Mouse (Mus musculus): ENCODE data around the gene Insl3. TPM values are rescaled to one million over a fixed set of nuclear protein-coding genes. Genes with fewer than 3 reads are reported as not detected.

The Insl3 gene
- polyA plus RNA-seq, 1 experiment from 2014 or later = 1.5 TPM

- Histone ChIP-seq H3K27me3 (replicated peaks; ENCODE audit: control insufficient read depth, insufficient read depth, low read length) (no peaks in the 10 kb centered on the region), H3K27ac (ENCODE audit: low read depth, low read length) (no peak overlapping the region), H3K4me2 (ENCODE audit: low read length) (no peak overlapping the region), H3K36me3 (ENCODE audit: control insufficient read depth, insufficient read depth, low read length) (peaks cover 20% of the 10 kb centered on the region), H3K4me3 (ENCODE audit: low read length) (no peak overlapping the region), H3K4me1 (ENCODE audit: control insufficient read depth, insufficient read depth, low read depth, low read length) (peaks cover 4% of the 10 kb centered on the region), H3K9me3 (ENCODE audit: control insufficient read depth, low read length) (no peaks in the 10 kb centered on the region), H3K9ac (ENCODE audit: low read depth, low read length) (no peak overlapping the region)
- no peak for ATAC-seq
- 79% methylated on average over 2 of the region's 2 CpGs for WGBS
Measured at GRCm38 (mm10) chr8:71711574-71711973, 22.6 kb downstream of the Insl3 start.

- no peak overlapping the region for H3K4me2 ChIP-seq (ENCODE audit: low read length)
- peaks cover 26% of the 10 kb centered on the region for H3K4me1 ChIP-seq (ENCODE audit: control insufficient read depth, insufficient read depth, low read depth, low read length)
- H3K9me3 ChIP-seq (ENCODE audit: control insufficient read depth, low read length) = no peaks in the 10 kb centered on the region
- no peak overlapping the region for H3K9ac ChIP-seq (ENCODE audit: low read depth, low read length)
- no peak for ATAC-seq
- WGBS = 59% methylated on average over 8 of the region's 8 CpGs
- no peaks in the 10 kb centered on the region for H3K27me3 ChIP-seq (replicated peaks; ENCODE audit: control insufficient read depth, insufficient read depth, low read length)
- H3K4me3 ChIP-seq (ENCODE audit: low read length) = no peak overlapping the region
- peaks cover 16% of the 10 kb centered on the region for H3K36me3 ChIP-seq (ENCODE audit: control insufficient read depth, insufficient read depth, low read length)
- H3K27ac ChIP-seq (ENCODE audit: low read depth, low read length) = no peak overlapping the region
Measured at GRCm38 (mm10) chr8:71715531-71715930, 26.5 kb downstream of the Insl3 start.

- Histone ChIP-seq H3K9ac (ENCODE audit: low read depth, low read length) (no peak overlapping the region), H3K27me3 (replicated peaks; ENCODE audit: control insufficient read depth, insufficient read depth, low read length) (no peaks in the 10 kb centered on the region), H3K4me3 (ENCODE audit: low read length) (no peak overlapping the region), H3K27ac (ENCODE audit: low read depth, low read length) (no peak overlapping the region), H3K4me1 (ENCODE audit: control insufficient read depth, insufficient read depth, low read depth, low read length) (peaks cover 36% of the 10 kb centered on the region), H3K4me2 (ENCODE audit: low read length) (no peak overlapping the region), H3K9me3 (ENCODE audit: control insufficient read depth, low read length) (no peaks in the 10 kb centered on the region), H3K36me3 (ENCODE audit: control insufficient read depth, insufficient read depth, low read length) (peaks cover 16% of the 10 kb centered on the region)
- ATAC-seq = no peak
- 88% methylated on average over 13 of the region's 13 CpGs for WGBS
Measured at GRCm38 (mm10) chr8:71716561-71717053, 27.6 kb downstream of the Insl3 start.

- peaks cover 38% of the 10 kb centered on the region for H3K4me1 ChIP-seq (ENCODE audit: control insufficient read depth, insufficient read depth, low read depth, low read length)
- H3K36me3 ChIP-seq (ENCODE audit: control insufficient read depth, insufficient read depth, low read length) = peaks cover 16% of the 10 kb centered on the region
- no peak for ATAC-seq
Measured at GRCm38 (mm10) chr8:71717096-71717495, 28.1 kb downstream of the Insl3 start.

GRCm38 (mm10) chr8:71718252-71718651 is 29.2 kb downstream of the Insl3 start:
- Histone ChIP-seq H3K9me3 (ENCODE audit: control insufficient read depth, low read length) (no peaks in the 10 kb centered on the region), H3K27me3 (replicated peaks; ENCODE audit: control insufficient read depth, insufficient read depth, low read length) (no peaks in the 10 kb centered on the region), H3K4me2 (ENCODE audit: low read length) (no peak overlapping the region), H3K36me3 (ENCODE audit: control insufficient read depth, insufficient read depth, low read length) (peaks cover 16% of the 10 kb centered on the region), H3K9ac (ENCODE audit: low read depth, low read length) (no peak overlapping the region), H3K4me3 (ENCODE audit: low read length) (no peak overlapping the region), H3K27ac (ENCODE audit: low read depth, low read length) (no peak overlapping the region), H3K4me1 (ENCODE audit: control insufficient read depth, insufficient read depth, low read depth, low read length) (peaks cover 42% of the 10 kb centered on the region)
- WGBS = 33% methylated on average over 3 of the region's 3 CpGs
- ATAC-seq = peak; percentile 2; the same call in 1 of the 2 replicates

More at GRCm38 (mm10) chr8:71717096-71717495, 28.1 kb downstream of the Insl3 start:
- Histone ChIP-seq H3K4me3 (ENCODE audit: low read length) (no peak overlapping the region), H3K4me2 (ENCODE audit: low read length) (no peak overlapping the region), H3K27ac (ENCODE audit: low read depth, low read length) (no peak overlapping the region), H3K9me3 (ENCODE audit: control insufficient read depth, low read length) (no peaks in the 10 kb centered on the region), H3K27me3 (replicated peaks; ENCODE audit: control insufficient read depth, insufficient read depth, low read length) (no peaks in the 10 kb centered on the region), H3K9ac (ENCODE audit: low read depth, low read length) (no peak overlapping the region)
- 84% methylated on average over 12 of the region's 12 CpGs for WGBS

GRCm38 (mm10) chr8:71719218-71719617 is 30.2 kb downstream of the Insl3 start:
- H3K4me1 ChIP-seq (ENCODE audit: control insufficient read depth, insufficient read depth, low read depth, low read length) = peaks cover 46% of the 10 kb centered on the region
- no peaks in the 10 kb centered on the region for H3K9me3 ChIP-seq (ENCODE audit: control insufficient read depth, low read length)
- peak; percentile 61 for ATAC-seq
- H3K36me3 ChIP-seq (ENCODE audit: control insufficient read depth, insufficient read depth, low read length) = peaks cover 12% of the 10 kb centered on the region
- H3K27me3 ChIP-seq (replicated peaks; ENCODE audit: control insufficient read depth, insufficient read depth, low read length) = no peaks in the 10 kb centered on the region
- H3K27ac ChIP-seq (ENCODE audit: low read depth, low read length) = peak overlapping the region; percentile 65
- WGBS = 28% methylated on average over 4 of the region's 4 CpGs
- no peak overlapping the region for H3K4me3 ChIP-seq (ENCODE audit: low read length)
- H3K9ac ChIP-seq (ENCODE audit: low read depth, low read length) = peak overlapping the region; percentile 28; the same call in 1 of the 2 replicates
- H3K4me2 ChIP-seq (ENCODE audit: low read length) = no peak overlapping the region

- whole genome bisulfite sequencing = 20% methylated on average over 7 of the region's 7 CpGs
- Histone ChIP-seq H3K4me2 (ENCODE audit: low read length) (peak overlapping the region; percentile 43), H3K4me3 (ENCODE audit: low read length) (no peak overlapping the region), H3K36me3 (ENCODE audit: control insufficient read depth, insufficient read depth, low read length) (peaks cover 4% of the 10 kb centered on the region), H3K27me3 (replicated peaks; ENCODE audit: control insufficient read depth, insufficient read depth, low read length) (no peaks in the 10 kb centered on the region), H3K9me3 (ENCODE audit: control insufficient read depth, low read length) (no peaks in the 10 kb centered on the region), H3K9ac (ENCODE audit: low read depth, low read length) (peak overlapping the region; percentile 33; the same call in 1 of the 2 replicates), H3K27ac (ENCODE audit: low read depth, low read length) (peak overlapping the region; percentile 72), H3K4me1 (ENCODE audit: control insufficient read depth, insufficient read depth, low read depth, low read length) (peaks cover 50% of the 10 kb centered on the region)
- ATAC-seq = peak; percentile 72
Measured at GRCm38 (mm10) chr8:71719928-71720457, 31.0 kb downstream of the Insl3 start.

- H3K4me1 ChIP-seq (ENCODE audit: control insufficient read depth, insufficient read depth, low read depth, low read length) = peaks cover 48% of the 10 kb centered on the region
- no peak for ATAC-seq
Measured at GRCm38 (mm10) chr8:71723047-71723551, 34.1 kb downstream of the Insl3 start.

GRCm38 (mm10) chr8:71724389-71724788 is 35.4 kb downstream of the Insl3 start:
- Histone ChIP-seq H3K4me1 (ENCODE audit: control insufficient read depth, insufficient read depth, low read depth, low read length) (peaks cover 40% of the 10 kb centered on the region), H3K27ac (ENCODE audit: low read depth, low read length) (no peak overlapping the region)
- WGBS = 73% methylated on average over 4 of the region's 4 CpGs

More at GRCm38 (mm10) chr8:71723047-71723551, 34.1 kb downstream of the Insl3 start:
- H3K4me3 ChIP-seq (ENCODE audit: low read length) = no peak overlapping the region
- 68% methylated on average over 14 of the region's 14 CpGs for WGBS
- no peaks in the 10 kb centered on the region for H3K27me3 ChIP-seq (replicated peaks; ENCODE audit: control insufficient read depth, insufficient read depth, low read length)
- H3K36me3 ChIP-seq (ENCODE audit: control insufficient read depth, insufficient read depth, low read length) = no peaks in the 10 kb centered on the region
- no peak overlapping the region for H3K4me2 ChIP-seq (ENCODE audit: low read length)
- H3K27ac ChIP-seq (ENCODE audit: low read depth, low read length) = no peak overlapping the region
- no peaks in the 10 kb centered on the region for H3K9me3 ChIP-seq (ENCODE audit: control insufficient read depth, low read length)
- H3K9ac ChIP-seq (ENCODE audit: low read depth, low read length) = no peak overlapping the region

More at GRCm38 (mm10) chr8:71724389-71724788, 35.4 kb downstream of the Insl3 start:
- Histone ChIP-seq H3K4me2 (ENCODE audit: low read length) (peak overlapping the region; percentile 63), H3K27me3 (replicated peaks; ENCODE audit: control insufficient read depth, insufficient read depth, low read length) (no peaks in the 10 kb centered on the region), H3K9me3 (ENCODE audit: control insufficient read depth, low read length) (no peaks in the 10 kb centered on the region), H3K9ac (ENCODE audit: low read depth, low read length) (no peak overlapping the region), H3K36me3 (ENCODE audit: control insufficient read depth, insufficient read depth, low read length) (no peaks in the 10 kb centered on the region), H3K4me3 (ENCODE audit: low read length) (peak overlapping the region; percentile 54)
- ATAC-seq = no peak

Data from hindbrain, embryonic 16.5 days (tissue).